Mouse (Mus musculus): Measurements from ENCODE around the gene Nln. TPM values are rescaled to one million over a fixed set of nuclear protein-coding genes. Genes with fewer than 3 reads are reported as not detected.

Gene Nln
- polyA plus RNA-seq, 1 experiment from 2014 or later, result 24.7 TPM

DNA sequence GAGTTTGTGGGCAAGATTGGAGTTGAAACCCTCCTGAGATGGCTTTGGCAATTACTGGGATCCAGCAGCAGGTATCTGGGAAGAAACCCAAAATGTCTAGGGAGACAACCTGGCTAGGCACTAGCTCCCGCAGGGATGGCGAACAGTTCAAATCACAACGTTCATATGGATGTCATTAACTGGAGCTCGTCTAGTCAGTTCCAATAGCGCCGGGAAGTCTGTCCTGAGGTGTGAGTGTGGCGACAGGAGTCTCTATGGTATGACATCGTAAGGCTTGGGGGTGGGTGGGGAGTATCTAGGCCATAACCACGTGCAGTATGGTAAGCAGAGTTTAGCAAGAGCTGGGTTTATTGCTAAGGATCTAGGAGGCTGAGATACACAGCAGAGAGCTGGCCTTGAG is 46.4 kb downstream of the Nln start:
- Histone ChIP-seq H3K4me3 (ENCODE audit: low read depth, low read length) (no peak overlapping the region), H3K27me3 (replicated peaks; ENCODE audit: control insufficient read depth, insufficient read depth, low read length) (no peaks in the 10 kb centered on the region), H3K4me1 (replicated peaks; ENCODE audit: control insufficient read depth, insufficient read depth, low read length) (no peaks in the 10 kb centered on the region), H3K9me3 (ENCODE audit: control insufficient read depth, low read length) (no peaks in the 10 kb centered on the region), H3K4me2 (ENCODE audit: low read length) (no peak overlapping the region), H3K36me3 (ENCODE audit: control insufficient read depth, insufficient read depth, low read length) (no peaks in the 10 kb centered on the region), H3K9ac (ENCODE audit: low read length) (no peak overlapping the region), H3K27ac (ENCODE audit: low read depth) (no peak overlapping the region)
- WGBS, result 89% methylated on average over 9 of the region's 9 CpGs
- ATAC-seq (replicated peaks; ENCODE audit: low FRiP score, low TSS enrichment, low read depth), result no peak
- no peak for DNase-seq (ENCODE audit: low spot score)

DNA sequence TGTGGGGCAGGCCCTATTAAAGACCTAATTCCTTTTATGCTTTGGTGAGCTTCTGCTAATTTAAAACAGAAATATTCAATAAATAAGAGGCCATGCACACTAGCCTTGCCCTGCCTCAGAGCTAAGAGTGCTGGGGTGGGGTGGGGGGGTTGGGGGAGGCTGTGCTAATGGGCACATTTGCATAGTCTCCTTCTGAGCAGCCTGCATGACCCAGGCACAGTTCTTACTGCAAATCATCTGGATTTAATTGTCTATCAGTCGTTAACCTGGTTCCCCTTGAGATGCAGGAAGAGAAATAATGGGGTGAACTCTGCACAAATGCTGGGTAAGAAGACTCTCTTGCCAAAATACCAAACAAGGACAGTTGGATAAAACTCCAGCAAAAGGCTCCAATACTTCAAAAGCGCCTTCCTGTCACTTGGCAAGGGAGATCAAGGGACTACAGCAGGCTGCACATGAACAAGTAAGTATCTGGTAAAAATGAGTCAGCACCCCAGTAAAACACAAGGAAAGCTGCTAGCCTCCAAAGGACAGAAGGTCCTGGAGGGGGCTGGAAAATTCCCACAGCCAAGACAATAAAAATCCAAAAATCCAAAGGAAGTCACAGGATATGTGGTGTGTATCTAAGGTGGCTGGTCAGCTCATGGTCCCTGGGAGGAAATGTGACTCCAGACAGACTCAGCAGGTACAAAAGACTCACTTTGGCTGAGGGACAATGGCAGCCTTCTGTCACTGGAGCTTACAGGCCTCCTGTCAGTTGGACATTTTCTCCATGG is 47.3 kb downstream of the Nln start:
- Histone ChIP-seq H3K9ac (ENCODE audit: low read length) (no peak overlapping the region), H3K36me3 (ENCODE audit: control insufficient read depth, insufficient read depth, low read length) (no peaks in the 10 kb centered on the region), H3K27ac (ENCODE audit: low read depth) (no peak overlapping the region), H3K4me3 (ENCODE audit: low read depth, low read length) (no peak overlapping the region), H3K4me2 (ENCODE audit: low read length) (no peak overlapping the region), H3K27me3 (replicated peaks; ENCODE audit: control insufficient read depth, insufficient read depth, low read length) (no peaks in the 10 kb centered on the region), H3K9me3 (ENCODE audit: control insufficient read depth, low read length) (no peaks in the 10 kb centered on the region), H3K4me1 (replicated peaks; ENCODE audit: control insufficient read depth, insufficient read depth, low read length) (no peaks in the 10 kb centered on the region)
- 84% methylated on average over 2 of the region's 2 CpGs for WGBS
- ATAC-seq (replicated peaks; ENCODE audit: low FRiP score, low TSS enrichment, low read depth) (no peak), DNase-seq (ENCODE audit: low spot score) (no peak)

DNA sequence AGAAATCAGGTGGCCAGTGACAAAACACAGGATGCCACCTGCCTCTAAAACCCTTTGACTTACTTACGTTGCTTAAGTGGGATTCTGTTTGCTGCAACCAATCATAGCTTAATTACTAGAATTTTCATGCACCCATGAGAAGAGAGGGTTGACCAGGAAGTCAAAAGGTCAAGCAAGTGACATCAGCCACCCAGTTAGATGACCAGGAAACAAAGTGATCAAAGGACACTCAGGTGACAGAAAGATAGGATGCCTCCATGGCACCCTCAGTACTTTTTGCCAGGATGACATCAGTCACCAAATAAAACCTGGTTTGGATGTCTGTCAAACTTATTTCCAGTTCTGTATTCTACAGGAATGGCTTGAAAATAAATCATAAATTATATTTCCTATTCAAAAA is 49.2 kb downstream of the Nln start:
- Histone ChIP-seq H3K27ac (ENCODE audit: low read depth) (no peak overlapping the region), H3K27me3 (replicated peaks; ENCODE audit: control insufficient read depth, insufficient read depth, low read length) (no peaks in the 10 kb centered on the region), H3K36me3 (ENCODE audit: control insufficient read depth, insufficient read depth, low read length) (no peaks in the 10 kb centered on the region), H3K9ac (ENCODE audit: low read length) (no peak overlapping the region), H3K4me2 (ENCODE audit: low read length) (no peak overlapping the region), H3K9me3 (ENCODE audit: control insufficient read depth, low read length) (no peaks in the 10 kb centered on the region), H3K4me1 (replicated peaks; ENCODE audit: control insufficient read depth, insufficient read depth, low read length) (no peaks in the 10 kb centered on the region), H3K4me3 (ENCODE audit: low read depth, low read length) (no peak overlapping the region)
- DNase-seq (ENCODE audit: low spot score), result no peak
- no peak for ATAC-seq (replicated peaks; ENCODE audit: low FRiP score, low TSS enrichment, low read depth)
- WGBS, result 67% methylated on average over 1 of the region's 1 CpGs

DNA sequence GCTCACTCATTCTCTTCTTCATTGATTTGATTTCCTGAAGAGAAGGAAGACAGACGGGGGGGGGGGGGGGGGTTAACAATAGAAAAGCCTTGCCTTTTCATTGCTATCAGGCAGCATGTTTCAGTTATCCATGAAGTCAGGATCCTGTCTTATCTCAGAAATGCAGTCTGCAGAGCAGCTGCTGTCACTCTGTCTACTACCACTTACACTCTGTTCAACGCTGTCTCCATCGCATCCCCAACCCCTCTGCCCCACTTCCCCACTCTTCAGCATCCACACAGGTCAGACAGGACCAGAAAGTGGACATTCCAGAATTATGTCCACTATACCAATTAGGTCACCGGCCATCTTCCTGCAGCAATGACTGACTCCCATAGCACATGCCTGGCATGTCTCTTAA is 49.9 kb downstream of the Nln start:
- 78% methylated on average over 4 of the region's 4 CpGs for WGBS
- Histone ChIP-seq H3K27ac (ENCODE audit: low read depth) (no peak overlapping the region), H3K4me2 (ENCODE audit: low read length) (no peak overlapping the region), H3K27me3 (replicated peaks; ENCODE audit: control insufficient read depth, insufficient read depth, low read length) (no peaks in the 10 kb centered on the region), H3K4me3 (ENCODE audit: low read depth, low read length) (no peak overlapping the region), H3K36me3 (ENCODE audit: control insufficient read depth, insufficient read depth, low read length) (no peaks in the 10 kb centered on the region), H3K4me1 (replicated peaks; ENCODE audit: control insufficient read depth, insufficient read depth, low read length) (no peaks in the 10 kb centered on the region), H3K9me3 (ENCODE audit: control insufficient read depth, low read length) (no peaks in the 10 kb centered on the region), H3K9ac (ENCODE audit: low read length) (no peak overlapping the region)
- ATAC-seq (replicated peaks; ENCODE audit: low FRiP score, low TSS enrichment, low read depth), result no peak
- no peak for DNase-seq (ENCODE audit: low spot score)

DNA sequence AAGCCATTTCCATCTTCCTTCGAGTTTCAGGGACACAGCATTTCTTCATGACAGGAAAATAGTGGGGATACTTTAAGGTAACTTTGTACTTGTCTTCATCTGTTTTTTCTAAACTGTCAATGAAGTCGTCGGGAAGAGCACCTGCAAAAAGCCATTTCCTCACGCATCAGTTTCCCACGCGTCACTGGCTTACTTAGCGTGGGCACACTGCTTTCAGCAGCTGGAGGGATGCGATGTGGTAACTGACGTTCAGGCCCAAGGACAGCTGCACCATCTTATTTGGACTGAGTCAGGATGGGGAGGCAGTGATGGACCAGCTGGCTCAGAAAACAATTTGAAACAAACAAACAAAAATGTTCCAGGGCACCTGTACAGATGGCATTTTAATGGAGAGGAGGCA is 50.7 kb downstream of the Nln start:
- Histone ChIP-seq H3K4me2 (ENCODE audit: low read length) (no peak overlapping the region), H3K4me3 (ENCODE audit: low read depth, low read length) (no peak overlapping the region), H3K9me3 (ENCODE audit: control insufficient read depth, low read length) (no peaks in the 10 kb centered on the region), H3K36me3 (ENCODE audit: control insufficient read depth, insufficient read depth, low read length) (no peaks in the 10 kb centered on the region), H3K27me3 (replicated peaks; ENCODE audit: control insufficient read depth, insufficient read depth, low read length) (no peaks in the 10 kb centered on the region), H3K9ac (ENCODE audit: low read length) (no peak overlapping the region), H3K27ac (ENCODE audit: low read depth) (no peak overlapping the region), H3K4me1 (replicated peaks; ENCODE audit: control insufficient read depth, insufficient read depth, low read length) (no peaks in the 10 kb centered on the region)
- 86% methylated on average over 9 of the region's 9 CpGs for WGBS
- ATAC-seq (replicated peaks; ENCODE audit: low FRiP score, low TSS enrichment, low read depth), result no peak
- no peak for DNase-seq (ENCODE audit: low spot score)

DNA sequence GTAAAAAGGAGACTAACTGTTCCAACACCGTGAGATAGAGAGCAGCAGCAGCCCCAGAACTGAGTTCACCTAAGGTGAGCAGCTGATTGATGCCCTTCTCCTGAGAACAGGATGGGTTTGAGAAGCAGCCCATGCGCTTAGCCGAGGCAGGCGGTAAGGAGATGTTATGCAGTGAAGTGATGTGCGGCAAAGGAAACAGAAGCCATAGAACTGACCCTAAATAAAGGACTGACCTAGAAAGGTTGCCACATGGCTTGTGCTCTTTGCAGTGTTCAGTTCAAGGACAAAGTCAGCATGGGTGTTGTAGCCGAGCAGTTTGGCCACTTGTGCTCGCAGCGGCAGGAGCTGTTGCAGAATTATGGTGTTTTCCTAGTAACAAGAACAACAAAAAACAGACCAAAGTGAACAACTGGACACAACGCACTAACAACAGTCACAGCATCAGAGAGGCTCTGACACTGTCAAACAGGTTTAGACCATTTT is 57.1 kb downstream of the Nln start:
- no peak overlapping the region for H3K27ac ChIP-seq (ENCODE audit: low read depth)
- H3K27me3 ChIP-seq (replicated peaks; ENCODE audit: control insufficient read depth, insufficient read depth, low read length), result no peaks in the 10 kb centered on the region
- H3K4me1 ChIP-seq (replicated peaks; ENCODE audit: control insufficient read depth, insufficient read depth, low read length), result no peaks in the 10 kb centered on the region
- ATAC-seq (replicated peaks; ENCODE audit: low FRiP score, low TSS enrichment, low read depth), result no peak
- WGBS, result 71% methylated on average over 9 of the region's 9 CpGs
- no peak for DNase-seq (ENCODE audit: low spot score)
- no peak overlapping the region for H3K9ac ChIP-seq (ENCODE audit: low read length)
- no peaks in the 10 kb centered on the region for H3K36me3 ChIP-seq (ENCODE audit: control insufficient read depth, insufficient read depth, low read length)
- no peak overlapping the region for H3K4me3 ChIP-seq (ENCODE audit: low read depth, low read length)
- H3K4me2 ChIP-seq (ENCODE audit: low read length), result no peak overlapping the region
- no peaks in the 10 kb centered on the region for H3K9me3 ChIP-seq (ENCODE audit: control insufficient read depth, low read length)

DNA sequence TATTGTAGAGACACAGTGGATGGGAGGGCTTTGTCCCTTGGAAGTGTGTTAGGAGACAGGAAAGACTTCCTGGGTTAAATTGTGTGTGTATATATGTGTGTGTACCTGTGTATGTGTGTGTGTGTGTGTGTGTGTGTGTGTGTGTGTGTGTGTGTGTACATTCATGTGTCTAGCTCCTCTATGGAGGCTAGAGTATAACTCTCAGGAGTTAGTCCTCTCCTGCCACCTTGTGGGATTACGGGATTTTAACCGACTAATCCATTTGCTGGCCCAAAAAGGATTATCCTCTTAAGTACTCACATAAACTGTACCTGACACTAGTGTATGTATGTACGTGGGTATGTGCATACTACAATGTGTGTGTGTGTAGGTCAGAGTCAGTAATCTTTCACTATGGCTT is 60.6 kb downstream of the Nln start:
- no peak overlapping the region for H3K4me3 ChIP-seq (ENCODE audit: low read depth, low read length)
- no peak overlapping the region for H3K4me2 ChIP-seq (ENCODE audit: low read length)
- no peak overlapping the region for H3K9ac ChIP-seq (ENCODE audit: low read length)
- no peaks in the 10 kb centered on the region for H3K9me3 ChIP-seq (ENCODE audit: control insufficient read depth, low read length)
- ATAC-seq (replicated peaks; ENCODE audit: low FRiP score, low TSS enrichment, low read depth) (0 out of 2 replicates have a peak, but pooled peaks have one; percentile 64), DNase-seq (ENCODE audit: low spot score) (no peak)
- H3K36me3 ChIP-seq (ENCODE audit: control insufficient read depth, insufficient read depth, low read length), result peaks cover 5% of the 10 kb centered on the region; the same call in 1 of the 2 replicates
- 53% methylated on average over 3 of the region's 3 CpGs for WGBS
- no peaks in the 10 kb centered on the region for H3K4me1 ChIP-seq (replicated peaks; ENCODE audit: control insufficient read depth, insufficient read depth, low read length)
- no peaks in the 10 kb centered on the region for H3K27me3 ChIP-seq (replicated peaks; ENCODE audit: control insufficient read depth, insufficient read depth, low read length)
- no peak overlapping the region for H3K27ac ChIP-seq (ENCODE audit: low read depth)

DNA sequence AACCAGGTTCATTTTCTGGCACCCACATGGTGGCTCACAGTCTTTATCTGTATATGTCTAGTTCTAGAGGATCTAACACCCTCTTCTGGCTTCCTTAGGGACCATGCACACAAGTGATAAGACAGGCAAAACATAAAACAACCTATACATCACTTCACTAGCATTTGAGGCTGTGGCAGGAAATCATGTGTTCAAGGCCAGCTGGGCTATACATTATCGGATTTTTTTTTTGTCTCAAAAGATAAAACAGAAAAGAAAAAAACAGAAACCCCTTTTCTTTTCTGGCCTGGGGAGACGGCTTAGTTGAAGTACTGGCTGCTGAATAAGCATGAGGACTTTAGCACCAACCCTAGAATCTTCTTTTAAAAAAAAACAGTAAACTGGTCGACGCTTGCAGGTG is 64.3 kb downstream of the Nln start:
- WGBS, result 75% methylated on average over 4 of the region's 4 CpGs
- Histone ChIP-seq H3K9me3 (ENCODE audit: control insufficient read depth, low read length) (no peaks in the 10 kb centered on the region), H3K4me1 (replicated peaks; ENCODE audit: control insufficient read depth, insufficient read depth, low read length) (no peaks in the 10 kb centered on the region), H3K4me2 (ENCODE audit: low read length) (no peak overlapping the region), H3K36me3 (ENCODE audit: control insufficient read depth, insufficient read depth, low read length) (peaks cover 5% of the 10 kb centered on the region; the same call in 1 of the 2 replicates), H3K27ac (ENCODE audit: low read depth) (no peak overlapping the region), H3K27me3 (replicated peaks; ENCODE audit: control insufficient read depth, insufficient read depth, low read length) (no peaks in the 10 kb centered on the region), H3K9ac (ENCODE audit: low read length) (no peak overlapping the region), H3K4me3 (ENCODE audit: low read depth, low read length) (no peak overlapping the region)
- ATAC-seq (replicated peaks; ENCODE audit: low FRiP score, low TSS enrichment, low read depth), result no peak
- no peak for DNase-seq (ENCODE audit: low spot score)

DNA sequence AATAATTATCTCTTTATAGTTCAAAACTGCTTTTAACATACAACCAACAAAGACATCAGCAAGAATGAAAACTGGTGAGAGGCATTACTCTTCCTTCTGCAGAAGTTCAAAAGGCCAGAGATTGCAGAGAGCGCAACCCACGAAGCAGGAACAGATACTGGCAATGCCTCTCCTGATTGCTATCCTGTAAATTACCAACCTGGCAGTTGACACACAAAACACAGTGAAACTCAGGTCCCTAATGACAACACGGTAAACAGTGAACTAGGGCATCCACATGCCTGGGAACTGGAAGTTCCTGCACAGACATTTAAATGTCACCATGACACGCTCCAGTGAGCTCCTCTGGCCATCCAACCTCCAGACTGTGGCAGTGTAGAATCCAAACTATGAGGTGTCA is 65.1 kb downstream of the Nln start:
- no peak overlapping the region for H3K27ac ChIP-seq (ENCODE audit: low read depth)
- H3K9me3 ChIP-seq (ENCODE audit: control insufficient read depth, low read length), result no peaks in the 10 kb centered on the region
- no peaks in the 10 kb centered on the region for H3K27me3 ChIP-seq (replicated peaks; ENCODE audit: control insufficient read depth, insufficient read depth, low read length)
- DNase-seq (ENCODE audit: low spot score), result no peak
- H3K36me3 ChIP-seq (ENCODE audit: control insufficient read depth, insufficient read depth, low read length), result peaks cover 5% of the 10 kb centered on the region; the same call in 1 of the 2 replicates
- H3K9ac ChIP-seq (ENCODE audit: low read length), result no peak overlapping the region
- ATAC-seq (replicated peaks; ENCODE audit: low FRiP score, low TSS enrichment, low read depth), result no peak
- H3K4me1 ChIP-seq (replicated peaks; ENCODE audit: control insufficient read depth, insufficient read depth, low read length), result no peaks in the 10 kb centered on the region
- 74% methylated on average over 4 of the region's 4 CpGs for WGBS
- H3K4me3 ChIP-seq (ENCODE audit: low read depth, low read length), result no peak overlapping the region
- no peak overlapping the region for H3K4me2 ChIP-seq (ENCODE audit: low read length)
